Mouse (Mus musculus) liver, postnatal 0 days (tissue): ENCODE measurements around the gene Slc38a3. TPM values are rescaled to one million over a fixed set of nuclear protein-coding genes. Genes with fewer than 3 reads are reported as not detected.

ENCODE experiments used
- ATAC-seq: fragments of 200-750 bp; cut with Nextera tagmentation; 2 replicates; pipeline ENCODE4 v1.8.0; 2017; ENCODE audit warnings: mild to moderate bottlenecking, moderate library complexity
- DNase-seq: peaks from one replicate; pipeline ENCODE4 v3.0.0-alpha.2; 2016
- H3K27ac ChIP-seq: fragments of 300-500 bp; sonication (generic); 2 replicates; pipeline ENCODE4 v1.5.1; 2014; ENCODE audit warnings: antibody characterized with exemption, moderate library complexity, mild to moderate bottlenecking, low read depth
- H3K27me3 ChIP-seq: fragments of 300-500 bp; sonication (generic); 2 replicates; pipeline ENCODE4 v1.6.1; 2014; ENCODE audit warnings: low read length, control low read depth, mixed read lengths; ENCODE audit not compliant: insufficient read depth
- H3K36me3 ChIP-seq: fragments of 300-500 bp; sonication (generic); replicated peaks from 2 replicates; pipeline ENCODE4 v1.6.1; 2014; ENCODE audit warnings: mild to moderate bottlenecking, control low read depth, low read length, moderate library complexity, mixed read lengths; ENCODE audit not compliant: insufficient read depth
- H3K4me1 ChIP-seq: fragments of 300-500 bp; sonication (generic); 2 replicates; pipeline ENCODE4 v1.6.1; 2014; ENCODE audit warnings: antibody characterized with exemption, mild to moderate bottlenecking, control low read depth; ENCODE audit not compliant: insufficient read depth
- H3K4me2 ChIP-seq: fragments of 300-500 bp; sonication (generic); 2 replicates; pipeline ENCODE4 v1.6.1; 2014; ENCODE audit warnings: low read depth, mild to moderate bottlenecking, low read length, moderate library complexity, mixed read lengths
- H3K4me3 ChIP-seq: fragments of 300-500 bp; sonication (generic); 2 replicates; pipeline ENCODE4 v1.5.1; 2014; ENCODE audit warnings: low read depth, low read length
- H3K9ac ChIP-seq: fragments of 300-500 bp; sonication (generic); replicated peaks from 2 replicates; pipeline ENCODE4 v1.6.1; 2014; ENCODE audit warnings: mild to moderate bottlenecking, moderate library complexity
- H3K9me3 ChIP-seq: fragments of 300-500 bp; sonication (generic); 2 replicates; pipeline ENCODE4 v1.6.1; 2016; ENCODE audit warnings: mild to moderate bottlenecking, control low read depth, low read length, mixed read lengths
- CTCF ChIP-seq: sonication (generic); IDR thresholded peaks from 2 replicates; pipeline ENCODE4 v1.5.1; 2016; ENCODE audit warnings: antibody characterized with exemption, low read depth
- EP300 ChIP-seq: IDR thresholded peaks from 2 replicates; pipeline ENCODE4 v1.6.1; 2016; ENCODE audit warnings: antibody characterized with exemption, low read depth, mild to moderate bottlenecking
- WGBS: fragments of 180-500 bp; shearing (Covaris S2); extraction: QIAGEN DNeasy Blood & Tissue Kit; methylation state at CpG from one replicate; pipeline ENCODE4 v1.1.7; 2014; ENCODE audit not compliant: insufficient replicate concordance; 5-methylcytosine and 5-hydroxymethylcytosine counted together
- polyA plus RNA-seq: library from polyadenylated mRNA; unstranded; fragments of >200 nt; fragmentation: Nextera tagmentation; extraction: Ambion mirVana; gene quantifications from 2 replicates; pipeline ENCODE4 v1.2.1, GENCODE M21; 2015

The Slc38a3 gene
- polyA plus RNA-seq, 1 experiment from 2014 or later = 147 TPM

- ATAC-seq = no peak
- H3K36me3 ChIP-seq = peaks cover 68% of the 10 kb centered on the region
- no peak for DNase-seq
- no peaks in the 10 kb centered on the region for H3K9me3 ChIP-seq
- H3K4me1 ChIP-seq = peaks cover 30% of the 10 kb centered on the region
- no peak overlapping the region for H3K27ac ChIP-seq
- 78% methylated on average over 2 of the region's 2 CpGs for whole genome bisulfite sequencing
- no peak overlapping the region for H3K4me2 ChIP-seq
- TF ChIP-seq CTCF (peak; percentile 36; the same call in 1 of the 2 replicates), EP300 (no peak)
- H3K4me3 ChIP-seq = no peak overlapping the region
- H3K27me3 ChIP-seq = no peaks in the 10 kb centered on the region
- H3K9ac ChIP-seq = no peak overlapping the region
Measured at GRCm38 (mm10) chr9:107617461-107617860, 51.9 kb downstream of the Slc38a3 start.

GRCm38 (mm10) chr9:107615035-107615434 lies 54.3 kb downstream of the Slc38a3 start:
- DNase-seq = no peak
- Histone ChIP-seq H3K9ac (no peak overlapping the region), H3K4me1 (peaks cover 40% of the 10 kb centered on the region), H3K36me3 (peaks cover 58% of the 10 kb centered on the region), H3K27ac (no peak overlapping the region), H3K27me3 (no peaks in the 10 kb centered on the region), H3K9me3 (no peaks in the 10 kb centered on the region), H3K4me2 (no peak overlapping the region), H3K4me3 (no peak overlapping the region)
- 84% methylated on average over 4 of the region's 4 CpGs for WGBS
- TF ChIP-seq CTCF (no peak), EP300 (no peak)
- ATAC-seq = no peak

GRCm38 (mm10) chr9:107612945-107613569 lies 56.3 kb downstream of the Slc38a3 start:
- WGBS = 11% methylated on average over 12 of the region's 12 CpGs
- peak overlapping the region; percentile 94 for H3K27ac ChIP-seq
- H3K4me3 ChIP-seq = peak overlapping the region; percentile 55
- ATAC-seq (peak; percentile 33), DNase-seq (no peak)
- H3K4me1 ChIP-seq = peaks cover 24% of the 10 kb centered on the region
- peak overlapping the region; percentile 90 for H3K4me2 ChIP-seq
- H3K36me3 ChIP-seq = peaks cover 39% of the 10 kb centered on the region
- H3K9me3 ChIP-seq = no peaks in the 10 kb centered on the region
- no peak for TF ChIP-seq CTCF
- TF ChIP-seq EP300 = no peak
- H3K27me3 ChIP-seq = no peaks in the 10 kb centered on the region
- peak overlapping the region; percentile 49; the same call in 1 of the 2 replicates for H3K9ac ChIP-seq

GRCm38 (mm10) chr9:107612191-107612944 lies 57.0 kb downstream of the Slc38a3 start:
- H3K4me2 ChIP-seq = peak overlapping the region; percentile 90
- ATAC-seq (peak; percentile 95), DNase-seq (peak; percentile 99)
- H3K27me3 ChIP-seq = no peaks in the 10 kb centered on the region
- no peak for TF ChIP-seq EP300
- peak; percentile 99 for TF ChIP-seq CTCF
- 4% methylated on average over 40 of the region's 48 CpGs for WGBS
- H3K27ac ChIP-seq = peak overlapping the region; percentile 94
- H3K9me3 ChIP-seq = no peaks in the 10 kb centered on the region
- peaks cover 34% of the 10 kb centered on the region for H3K36me3 ChIP-seq
- H3K4me1 ChIP-seq = peaks cover 31% of the 10 kb centered on the region
- peak overlapping the region; percentile 55 for H3K4me3 ChIP-seq
- H3K9ac ChIP-seq = peak overlapping the region; percentile 80

GRCm38 (mm10) chr9:107611456-107612190 lies 57.7 kb downstream of the Slc38a3 start:
- H3K4me1 ChIP-seq = peaks cover 33% of the 10 kb centered on the region
- H3K27ac ChIP-seq = peak overlapping the region; percentile 94
- no peak for DNase-seq
- no peak for ATAC-seq
- peaks cover 29% of the 10 kb centered on the region for H3K36me3 ChIP-seq
- peak overlapping the region; percentile 80; the same call in 1 of the 2 replicates for H3K9ac ChIP-seq
- TF ChIP-seq EP300 = no peak
- H3K27me3 ChIP-seq = no peaks in the 10 kb centered on the region
- peak overlapping the region; percentile 55; the same call in 1 of the 2 replicates for H3K4me3 ChIP-seq
- H3K4me2 ChIP-seq = peak overlapping the region; percentile 90
- WGBS = 40% methylated on average over 6 of the region's 6 CpGs
- H3K9me3 ChIP-seq = no peaks in the 10 kb centered on the region

- ATAC-seq (no peak), DNase-seq (no peak)
- TF ChIP-seq EP300 (no peak), CTCF (no peak)
- Histone ChIP-seq H3K9me3 (no peaks in the 10 kb centered on the region), H3K4me1 (peaks cover 37% of the 10 kb centered on the region), H3K36me3 (peaks cover 7% of the 10 kb centered on the region), H3K4me3 (no peak overlapping the region), H3K4me2 (no peak overlapping the region), H3K27ac (no peak overlapping the region), H3K9ac (no peak overlapping the region), H3K27me3 (no peaks in the 10 kb centered on the region)
- WGBS = 81% methylated on average over 4 of the region's 4 CpGs
Measured at GRCm38 (mm10) chr9:107609433-107609830, 59.9 kb downstream of the Slc38a3 start.
